Mouse (Mus musculus) midbrain, postnatal 0 days (tissue): ENCODE measurements around the gene Hnrnpm. TPM values are rescaled to one million over a fixed set of nuclear protein-coding genes. Genes with fewer than 3 reads are reported as not detected.

ENCODE experiments used
- ATAC-seq: fragments of 200-750 bp; cut with Nextera tagmentation; 2 replicates; pipeline ENCODE4 v1.8.0; 2017; ENCODE audit warnings: moderate number of reproducible peaks, mild to moderate bottlenecking, moderate TSS enrichment, moderate library complexity; ENCODE audit not compliant: low FRiP score
- DNase-seq: peaks from one replicate; pipeline ENCODE4 v3.0.0-alpha.2; 2015; ENCODE audit warnings: low spot score
- H3K27ac ChIP-seq: fragments of 300-500 bp; sonication (generic); 2 replicates; pipeline ENCODE4 v1.5.1; 2014; ENCODE audit warnings: low read depth, mild to moderate bottlenecking, low read length, mixed read lengths
- H3K27me3 ChIP-seq: fragments of 300-500 bp; sonication (generic); 2 replicates; pipeline ENCODE4 v1.6.1; 2014; ENCODE audit warnings: low read length, control low read depth, mixed read lengths; ENCODE audit not compliant: insufficient read depth
- H3K36me3 ChIP-seq: fragments of 300-500 bp; sonication (generic); 2 replicates; pipeline ENCODE4 v1.6.1; 2014; ENCODE audit warnings: low read length, control low read depth, mixed read lengths; ENCODE audit not compliant: insufficient read depth
- H3K4me1 ChIP-seq: fragments of 300-500 bp; sonication (generic); 2 replicates; pipeline ENCODE4 v1.6.1; 2014; ENCODE audit warnings: mild to moderate bottlenecking, control low read depth, antibody characterized with exemption, low read length, mixed read lengths; ENCODE audit not compliant: insufficient read depth
- H3K4me2 ChIP-seq: fragments of 300-500 bp; sonication (generic); 2 replicates; pipeline ENCODE4 v1.6.1; 2014; ENCODE audit warnings: low read depth, mild to moderate bottlenecking, low read length, mixed read lengths; ENCODE audit not compliant: poor library complexity, severe bottlenecking
- H3K4me3 ChIP-seq: fragments of 300-500 bp; sonication (generic); 2 replicates; pipeline ENCODE4 v1.5.1; 2014; ENCODE audit warnings: low read depth, mild to moderate bottlenecking, low read length, moderate library complexity
- H3K9ac ChIP-seq: fragments of 300-500 bp; sonication (generic); replicated peaks from 2 replicates; pipeline ENCODE4 v1.6.1; 2014; ENCODE audit warnings: mild to moderate bottlenecking, low read length, moderate library complexity, mixed read lengths; ENCODE audit not compliant: poor library complexity, severe bottlenecking
- H3K9me3 ChIP-seq: fragments of 300-500 bp; sonication (generic); 2 replicates; pipeline ENCODE4 v1.6.1; 2016; ENCODE audit warnings: low read length, control low read depth
- CTCF ChIP-seq: IDR thresholded peaks from 2 replicates; pipeline ENCODE4 v1.5.1; 2016; ENCODE audit warnings: antibody characterized with exemption, mild to moderate bottlenecking
- WGBS: fragments of 180-500 bp; shearing (Covaris S2); extraction: QIAGEN DNeasy Blood & Tissue Kit; methylation state at CpG from one replicate; pipeline ENCODE4 v1.1.7; 2014; 5-methylcytosine and 5-hydroxymethylcytosine counted together
- polyA plus RNA-seq: library from polyadenylated mRNA; unstranded; fragments of >200 nt; fragmentation: Nextera tagmentation; extraction: Ambion mirVana; gene quantifications from 2 replicates; pipeline ENCODE4 v1.2.1, GENCODE M21; 2015
- total RNA-seq: library from RNA; depleted of rRNA; stranded (reverse); fragments of >200 nt; gene quantifications from 2 replicates; pipeline ENCODE4 v1.2.3, GENCODE M21; 2014

Hnrnpm gene
- total and polyA plus RNA-seq, 2 experiments from 2014 or later = 48.7 to 124 TPM

- H3K4me2 ChIP-seq = no peak overlapping the region
- no peaks in the 10 kb centered on the region for H3K27me3 ChIP-seq
- no peak overlapping the region for H3K9ac ChIP-seq
These were observed 4.9 kb downstream of the Hnrnpm start for GRCm38 (mm10) chr17:33681767-33682166.

GRCm38 (mm10) chr17:33678771-33679170 lies 7.9 kb downstream of the Hnrnpm start:
- Histone ChIP-seq H3K36me3 (peaks cover 8% of the 10 kb centered on the region), H3K27ac (no peak overlapping the region), H3K9ac (no peak overlapping the region), H3K4me3 (no peak overlapping the region), H3K9me3 (no peaks in the 10 kb centered on the region), H3K4me2 (no peak overlapping the region), H3K27me3 (no peaks in the 10 kb centered on the region), H3K4me1 (peaks cover 11% of the 10 kb centered on the region)
- no peak for DNase-seq
- no peak for ATAC-seq
- no peak for TF ChIP-seq CTCF

More at GRCm38 (mm10) chr17:33681767-33682166, 4.9 kb downstream of the Hnrnpm start:
- no peaks in the 10 kb centered on the region for H3K36me3 ChIP-seq
- ATAC-seq = no peak
- no peak for DNase-seq
- TF ChIP-seq CTCF = no peak
- H3K9me3 ChIP-seq = no peaks in the 10 kb centered on the region
- H3K27ac ChIP-seq = no peak overlapping the region
- H3K4me3 ChIP-seq = no peak overlapping the region
- peaks cover 14% of the 10 kb centered on the region for H3K4me1 ChIP-seq

- Histone ChIP-seq H3K9ac (no peak overlapping the region), H3K4me2 (no peak overlapping the region), H3K4me1 (0 out of 2 replicates have a peak, but pooled peaks cover 2% of the 10 kb centered on the region), H3K27ac (no peak overlapping the region), H3K4me3 (no peak overlapping the region), H3K9me3 (no peaks in the 10 kb centered on the region), H3K36me3 (peaks cover 8% of the 10 kb centered on the region), H3K27me3 (no peaks in the 10 kb centered on the region)
- WGBS = 87% methylated on average over 2 of the region's 2 CpGs
- TF ChIP-seq CTCF = no peak
- ATAC-seq (no peak), DNase-seq (no peak)
These were observed 10.6 kb downstream of the Hnrnpm start for GRCm38 (mm10) chr17:33676086-33676485.

GRCm38 (mm10) chr17:33675452-33675851 lies 11.2 kb downstream of the Hnrnpm start:
- H3K4me3 ChIP-seq = no peak overlapping the region

GRCm38 (mm10) chr17:33673837-33674236 lies 12.8 kb downstream of the Hnrnpm start:
- no peak for ATAC-seq

More at GRCm38 (mm10) chr17:33675452-33675851, 11.2 kb downstream of the Hnrnpm start:
- ATAC-seq (no peak), DNase-seq (no peak)
- Histone ChIP-seq H3K4me2 (no peak overlapping the region), H3K4me1 (no peaks in the 10 kb centered on the region), H3K9me3 (no peaks in the 10 kb centered on the region), H3K9ac (no peak overlapping the region), H3K27ac (no peak overlapping the region), H3K36me3 (peaks cover 8% of the 10 kb centered on the region), H3K27me3 (no peaks in the 10 kb centered on the region)
- TF ChIP-seq CTCF = no peak

GRCm38 (mm10) chr17:33669681-33670080 lies 17.0 kb downstream of the Hnrnpm start:
- no peak for DNase-seq

More at GRCm38 (mm10) chr17:33673837-33674236, 12.8 kb downstream of the Hnrnpm start:
- no peak overlapping the region for H3K4me3 ChIP-seq
- H3K27me3 ChIP-seq = no peaks in the 10 kb centered on the region
- H3K4me1 ChIP-seq = no peaks in the 10 kb centered on the region
- peaks cover 8% of the 10 kb centered on the region for H3K36me3 ChIP-seq
- no peak overlapping the region for H3K4me2 ChIP-seq
- whole genome bisulfite sequencing = 85% methylated on average over 1 of the region's 1 CpGs
- no peak for DNase-seq
- TF ChIP-seq CTCF = no peak
- H3K27ac ChIP-seq = no peak overlapping the region
- no peaks in the 10 kb centered on the region for H3K9me3 ChIP-seq
- H3K9ac ChIP-seq = no peak overlapping the region

More at GRCm38 (mm10) chr17:33669681-33670080, 17.0 kb downstream of the Hnrnpm start:
- H3K27ac ChIP-seq = no peak overlapping the region
- H3K9me3 ChIP-seq = no peaks in the 10 kb centered on the region
- ATAC-seq = no peak
- H3K4me1 ChIP-seq = no peaks in the 10 kb centered on the region
- no peak overlapping the region for H3K4me2 ChIP-seq
- H3K4me3 ChIP-seq = no peak overlapping the region
- TF ChIP-seq CTCF = no peak
- no peak overlapping the region for H3K9ac ChIP-seq
- H3K27me3 ChIP-seq = no peaks in the 10 kb centered on the region
- 90% methylated on average over 3 of the region's 3 CpGs for WGBS
- H3K36me3 ChIP-seq = peaks cover 16% of the 10 kb centered on the region; the same call in 1 of the 2 replicates
